Mouse (Mus musculus) MEL (cell line): ENCODE data around the gene Spint2. TPM values are rescaled to one million over a fixed set of nuclear protein-coding genes. Genes with fewer than 3 reads are reported as not detected.

Experiments used
- DNase-seq: peaks from one replicate; pipeline ENCODE4 v3.0.0; 2011; ENCODE audit warnings: low read depth, low spot score
- H3K27ac ChIP-seq: 2 replicates; pipeline ENCODE4 v1.5.1; 2012; ENCODE audit warnings: low read depth, mild to moderate bottlenecking, control low read depth, low read length, moderate library complexity; ENCODE audit not compliant: control insufficient read depth
- H3K27me3 ChIP-seq, 2 experiments: fragments of 150-350 bp in 1 of 2; sonication (generic) in 1 of 2; 2 replicates each; pipeline ENCODE4 v1.6.1; 2012; ENCODE audit warnings: low read length in 2 of 2, mild to moderate bottlenecking in 2 of 2, improper control_type of control experiment in 1 of 2, moderate library complexity in 1 of 2; ENCODE audit not compliant: insufficient read depth in 2 of 2, control insufficient read depth in 1 of 2
- H3K36me3 ChIP-seq, 2 experiments: 2 replicates each; pipeline ENCODE4 v1.6.1; 2012 to 2014; ENCODE audit warnings: low read length in 2 of 2, improper control_type of control experiment in 1 of 2, inconsistent platforms in 1 of 2, mild to moderate bottlenecking in 1 of 2; ENCODE audit not compliant: insufficient read depth in 2 of 2, control insufficient read depth in 1 of 2
- H3K4me1 ChIP-seq, 2 experiments: fragments of 150-350 bp in 1 of 2; sonication (generic) in 1 of 2; 2 replicates each; pipeline ENCODE4 v1.6.1; 2012; ENCODE audit warnings: low read length in 2 of 2, improper control_type of control experiment in 1 of 2, mild to moderate bottlenecking in 1 of 2; ENCODE audit not compliant: insufficient read depth in 2 of 2, control insufficient read depth in 1 of 2
- H3K4me3 ChIP-seq, 2 experiments: fragments of 150-350 bp in 1 of 2; sonication (generic) in 1 of 2; 2 replicates each; pipeline ENCODE4 v1.5.1; 2012; ENCODE audit warnings: low read depth in 2 of 2, low read length in 2 of 2, mild to moderate bottlenecking in 2 of 2, moderate library complexity in 2 of 2, control low read depth in 1 of 2, improper control_type of control experiment in 1 of 2; ENCODE audit not compliant: control insufficient read depth in 1 of 2, insufficient read depth in 1 of 2
- H3K79me2 ChIP-seq: 2 replicates; pipeline ENCODE4 v1.6.1; 2012; ENCODE audit warnings: mild to moderate bottlenecking, low read length, moderate library complexity; ENCODE audit not compliant: control insufficient read depth, poor library complexity, insufficient read depth
- H3K9ac ChIP-seq: 2 replicates; pipeline ENCODE4 v1.6.1; 2012; ENCODE audit warnings: low read depth, mild to moderate bottlenecking, control low read depth, low read length, moderate library complexity; ENCODE audit not compliant: control insufficient read depth, poor library complexity, severe bottlenecking
- H3K9me3 ChIP-seq: fragments of 150-350 bp; sonication (generic); replicated peaks from 2 replicates; pipeline ENCODE4 v1.6.1; 2012; ENCODE audit warnings: mild to moderate bottlenecking, low read length, improper control_type of control experiment, moderate library complexity; ENCODE audit not compliant: insufficient read depth
- ELF1 ChIP-seq: IDR thresholded peaks from 2 replicates; pipeline ENCODE4 v1.6.1; 2014; ENCODE audit warnings: low read depth, mild to moderate bottlenecking, inconsistent platforms, low read length, improper control_type of control experiment, moderate library complexity
- EP300 ChIP-seq, 2 experiments: IDR thresholded peaks; 2 replicates each; pipeline ENCODE4 v1.6.1; 2011; ENCODE audit warnings: improper control_type of control experiment in 2 of 2, low read length in 2 of 2, low read depth in 1 of 2, mild to moderate bottlenecking in 1 of 2
- GATA1 ChIP-seq: IDR thresholded peaks from 2 replicates; pipeline ENCODE4 v1.6.1; 2011; ENCODE audit warnings: low read depth, low read length, improper control_type of control experiment
- KAT2A ChIP-seq: conservative IDR thresholded peaks from 2 replicates; pipeline ENCODE4 v1.6.1; 2012; ENCODE audit warnings: low read depth, low read length, improper control_type of control experiment, inconsistent platforms
- MAFK ChIP-seq: IDR thresholded peaks from 2 replicates; pipeline ENCODE4 v1.6.1; 2011; ENCODE audit warnings: low read depth, mild to moderate bottlenecking, low read length, improper control_type of control experiment, borderline replicate concordance
- MAX ChIP-seq: IDR thresholded peaks from 2 replicates; pipeline ENCODE4 v1.6.1; 2011; ENCODE audit warnings: low read length, improper control_type of control experiment
- MAZ ChIP-seq: IDR thresholded peaks from 2 replicates; pipeline ENCODE4 v1.6.1; 2012; ENCODE audit warnings: low read depth, mild to moderate bottlenecking, inconsistent platforms, low read length, improper control_type of control experiment
- MEF2A ChIP-seq: IDR thresholded peaks from 2 replicates; pipeline ENCODE4 v1.6.1; 2014; ENCODE audit warnings: low read depth, mild to moderate bottlenecking, inconsistent platforms, low read length, improper control_type of control experiment; ENCODE audit not compliant: poor library complexity, insufficient replicate concordance, severe bottlenecking; ENCODE audit errors: extremely low read depth
- MYB ChIP-seq: IDR thresholded peaks from 2 replicates; pipeline ENCODE4 v1.6.1; 2011; ENCODE audit warnings: mild to moderate bottlenecking, low read depth, low read length, improper control_type of control experiment
- NELFE ChIP-seq: IDR thresholded peaks from 2 replicates; pipeline ENCODE4 v1.6.1; 2011; ENCODE audit warnings: low read depth, low read length, improper control_type of control experiment
- NRF1 ChIP-seq: IDR thresholded peaks from 2 replicates; pipeline ENCODE4 v1.6.1; 2014; ENCODE audit warnings: low read depth, mild to moderate bottlenecking, inconsistent platforms, low read length, improper control_type of control experiment, moderate library complexity; ENCODE audit not compliant: poor library complexity, insufficient read depth, severe bottlenecking
- RAD21 ChIP-seq: IDR thresholded peaks from 2 replicates; pipeline ENCODE4 v1.6.1; 2011; ENCODE audit warnings: mild to moderate bottlenecking, low read depth, low read length, improper control_type of control experiment
- SMC3 ChIP-seq: IDR thresholded peaks from 2 replicates; pipeline ENCODE4 v1.6.1; 2011; ENCODE audit warnings: low read depth, low read length, improper control_type of control experiment
- USF1 ChIP-seq: IDR thresholded peaks from 2 replicates; pipeline ENCODE4 v1.6.1; 2014; ENCODE audit warnings: low read depth, mild to moderate bottlenecking, inconsistent platforms, low read length, improper control_type of control experiment, moderate library complexity
- ZC3H11A ChIP-seq: IDR thresholded peaks from 2 replicates; pipeline ENCODE4 v1.6.1; 2012; ENCODE audit warnings: low read depth, mild to moderate bottlenecking, inconsistent platforms, low read length, improper control_type of control experiment
- ZKSCAN1 ChIP-seq: IDR thresholded peaks from 2 replicates; pipeline ENCODE4 v1.6.1; 2012; ENCODE audit warnings: low read depth, mild to moderate bottlenecking, inconsistent platforms, low read length, improper control_type of control experiment, moderate library complexity
- ZMIZ1 ChIP-seq: IDR thresholded peaks from 2 replicates; pipeline ENCODE4 v1.6.1; 2012; ENCODE audit warnings: low read depth, mild to moderate bottlenecking, inconsistent platforms, low read length, improper control_type of control experiment, moderate library complexity
- ZNF384 ChIP-seq: IDR thresholded peaks from 2 replicates; pipeline ENCODE4 v1.6.1; 2012; ENCODE audit warnings: low read depth, mild to moderate bottlenecking, inconsistent platforms, low read length, improper control_type of control experiment
- polyA plus RNA-seq, 2 experiments: library from polyadenylated mRNA; stranded (reverse) in 1 of 2; unstranded in 1 of 2; fragments of >175 nt in 1 of 2; fragments of >200 nt in 1 of 2; gene quantifications; 2 replicates each; pipeline versions ENCODE4 v1.2.1 to v1.2.4; 2012; ENCODE audit warnings: low replicate concordance in 2 of 2, low read depth in 1 of 2; ENCODE audit not compliant: insufficient read length in 2 of 2, insufficient read depth in 1 of 2, missing spikeins in 1 of 2
- total RNA-seq: library from RNA; depleted of rRNA; stranded (reverse); fragments of 300-350 nt; gene quantifications from 2 replicates; pipeline ENCODE4 v1.2.3, GENCODE M21; 2012

The Spint2 gene
- total and polyA plus RNA-seq, 3 experiments = 78.1 to 131 TPM; not detected in 1

GRCm38 (mm10) chr7:29262151-29262550, 19.6 kb downstream of the Spint2 start:
- Histone ChIP-seq H3K36me3 (peaks cover 0 to 3% of the 10 kb centered on the region in 2 experiments; a peak in 2 of 4 replicates), H3K9me3 (no peaks in the 10 kb centered on the region), H3K27me3 (no peaks in the 10 kb centered on the region), H3K27ac (no peak overlapping the region), H3K4me1 (no peaks in the 10 kb centered on the region), H3K4me3 (no peak overlapping the region), H3K79me2 (no peaks in the 10 kb centered on the region), H3K9ac (no peak overlapping the region)
- no peak for DNase-seq
- no peak for TF ChIP-seq KAT2A
- no peak for TF ChIP-seq GATA1
- no peak for TF ChIP-seq NRF1
- no peak for TF ChIP-seq MAFK
- no peak for TF ChIP-seq MAZ
- TF ChIP-seq MYB = no peak
- TF ChIP-seq ELF1 = no peak
- TF ChIP-seq RAD21 = no peak
- no peak for TF ChIP-seq EP300 (IDR thresholded peaks at IDR 0.05; ENCODE audit: low read depth in 1 of 2, low read length in 2 of 2)
- TF ChIP-seq USF1 = no peak
- TF ChIP-seq ZNF384 = no peak
- no peak for TF ChIP-seq NELFE

DNA sequence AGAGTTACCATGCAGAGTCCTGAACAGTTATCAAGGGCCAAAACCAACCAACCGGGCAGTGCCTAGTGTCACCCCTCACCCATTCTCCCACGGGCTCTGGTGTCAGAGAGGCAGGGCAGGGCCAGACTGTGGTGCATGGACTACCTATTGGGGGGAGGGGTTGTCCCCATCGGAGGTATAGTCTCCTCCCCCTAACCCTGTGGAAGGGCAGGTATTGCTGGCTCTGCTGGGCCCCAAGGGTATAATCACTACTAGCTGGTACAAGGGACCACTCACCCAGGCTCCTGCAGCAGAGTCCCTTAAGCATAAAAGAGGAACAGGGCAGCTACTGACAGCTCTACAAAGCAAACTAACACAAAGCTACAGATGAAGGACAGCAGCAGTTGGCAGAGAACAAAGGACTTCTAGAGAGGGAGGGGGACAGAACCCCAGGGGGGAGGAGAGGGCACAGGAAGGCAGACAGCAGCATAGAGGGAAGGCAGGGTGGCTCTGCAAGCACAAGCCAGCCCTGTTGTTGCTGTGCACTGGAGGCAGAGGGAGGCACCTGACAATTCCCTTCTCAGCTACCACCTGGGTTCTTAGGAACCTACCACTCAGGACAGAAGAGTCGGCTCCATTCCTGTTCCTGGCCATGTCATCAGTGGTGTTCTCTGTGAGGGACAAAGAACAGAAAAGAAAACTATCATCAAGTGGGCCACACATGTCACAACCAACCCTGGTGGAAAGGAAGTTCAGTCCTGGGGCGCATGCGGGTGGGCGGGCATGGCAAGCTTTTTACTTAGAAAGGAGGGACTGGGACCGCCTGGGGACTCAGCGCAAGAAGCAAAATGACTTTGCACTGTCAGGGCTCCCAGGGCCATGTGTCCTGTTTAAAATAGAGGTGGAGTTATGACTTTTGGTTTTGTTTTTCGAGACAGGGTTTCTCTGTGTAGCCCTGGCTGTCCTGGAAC, 21.7 kb downstream of the Spint2 start:
- H3K27ac ChIP-seq = no peak overlapping the region
- H3K9ac ChIP-seq = no peak overlapping the region
- no peaks in the 10 kb centered on the region for H3K9me3 ChIP-seq
- H3K4me1 ChIP-seq = no peaks in the 10 kb centered on the region
- TF ChIP-seq ZC3H11A (no peak), ZKSCAN1 (no peak), MEF2A (no peak), KAT2A (no peak), ZMIZ1 (no peak), SMC3 (no peak), MAFK (no peak), MAX (no peak), NRF1 (no peak)
- no peak for DNase-seq
- no peaks in the 10 kb centered on the region for H3K79me2 ChIP-seq
- no peaks in the 10 kb centered on the region for H3K27me3 ChIP-seq
- no peak overlapping the region for H3K4me3 ChIP-seq
- peaks cover 0 to 3% of the 10 kb centered on the region in 2 experiments; a peak in 2 of 4 replicates for H3K36me3 ChIP-seq
